Mouse (Mus musculus) retina, adult 2 months (tissue): ENCODE measurements around the gene Rsph6a.

Experiments
- DNase-seq: peaks from one replicate; pipeline ENCODE4 v3.0.0-alpha.2; 2012; ENCODE audit warnings: low read depth, low spot score

Rsph6a gene

GRCm38 (mm10) chr7:19098811-19099210 lies 44.3 kb downstream of the Rsph6a start:
- DNase-seq: no peak

- DNase-seq: no peak
These were observed 45.8 kb downstream of the Rsph6a start for GRCm38 (mm10) chr7:19100290-19100689.

- DNase-seq: no peak
These were observed 49.3 kb downstream of the Rsph6a start for GRCm38 (mm10) chr7:19103741-19104140.

- DNase-seq: no peak
These were observed 50.0 kb downstream of the Rsph6a start for GRCm38 (mm10) chr7:19104486-19104885.

- DNase-seq: no peak
These were observed 52.9 kb downstream of the Rsph6a start for GRCm38 (mm10) chr7:19107436-19107835.

- no peak for DNase-seq
These were observed 55.1 kb downstream of the Rsph6a start for GRCm38 (mm10) chr7:19109565-19109964.

- DNase-seq: peak; percentile 92
These were observed 63.7 kb downstream of the Rsph6a start, which contains the start of gene Gm4969 for GRCm38 (mm10) chr7:19118028-19118771. Gene Gm4969 (minus strand): TSS chr7:19118368.

GRCm38 (mm10) chr7:19119083-19119482 lies 64.6 kb downstream of the Rsph6a start:
- no peak for DNase-seq

GRCm38 (mm10) chr7:19119631-19120429 lies 65.3 kb downstream of the Rsph6a start, which contains the start of gene Fbxo46:
Gene Fbxo46 (plus strand): TSS chr7:19119859.
- peak; percentile 94 for DNase-seq

GRCm38 (mm10) chr7:19121686-19122085 lies 67.2 kb downstream of the Rsph6a start:
- DNase-seq: no peak
